Mouse (Mus musculus) cerebellum, postnatal 14 days (tissue): ENCODE measurements around the gene Zbtb32.
A peak's percentile ranks its signal among the peaks of the same experiment; 100 is the strongest.

Source experiments
- DNase-seq, 2 experiments: peaks; one replicate each; pipeline ENCODE4 v3.0.0; 2021; ENCODE audit warnings: mixed read lengths in 2 of 2

The Zbtb32 gene

GRCm38 (mm10) chr7:30564970-30565571 is 33.6 kb downstream of the Zbtb32 start, which contains the start of gene Igflr1:
Gene Igflr1 (plus strand): TSS chr7:30565427.
- DNase-seq: no peak

- DNase-seq: no peak
These were observed 34.8 kb downstream of the Zbtb32 start for GRCm38 (mm10) chr7:30563906-30564280.

- peak; percentile 97 to 98 for DNase-seq
These were observed 35.4 kb downstream of the Zbtb32 start, which contains the start of the genes U2af1l4, Gm49396 and Psenen for GRCm38 (mm10) chr7:30563117-30563905. Gene U2af1l4 (plus strand): TSS chr7:30563301. Gene Gm49396 (plus strand): TSS chr7:30563344. Gene Psenen (minus strand): TSS chr7:30563627.

GRCm38 (mm10) chr7:30562526-30563116 is 36.1 kb downstream of the Zbtb32 start:
- DNase-seq: no peak

- no peak for DNase-seq
These were observed 38.4 kb downstream of the Zbtb32 start for GRCm38 (mm10) chr7:30560296-30560695.

- peak; percentile 99 for DNase-seq
These were observed 39.2 kb downstream of the Zbtb32 start, which contains the start of gene Lin37 for GRCm38 (mm10) chr7:30559443-30559954. Gene Lin37 (minus strand): TSS chr7:30559838.

GRCm38 (mm10) chr7:30558656-30559442 is 39.9 kb downstream of the Zbtb32 start:
- DNase-seq: no peak

GRCm38 (mm10) chr7:30557901-30558514 is 40.7 kb downstream of the Zbtb32 start:
- no peak for DNase-seq

- DNase-seq: peak in 1 of 2 experiments; percentile 59
These were observed 41.7 kb downstream of the Zbtb32 start for GRCm38 (mm10) chr7:30556894-30557536.

GRCm38 (mm10) chr7:30553810-30554584 is 44.7 kb downstream of the Zbtb32 start:
- DNase-seq: no peak

- DNase-seq: peak; percentile 69 to 76
These were observed 45.6 kb downstream of the Zbtb32 start for GRCm38 (mm10) chr7:30553021-30553589.

- peak; percentile 98 to 99 for DNase-seq
These were observed 46.3 kb downstream of the Zbtb32 start, which contains the start of the genes Hspb6 and Proser3 for GRCm38 (mm10) chr7:30552102-30553020. Gene Hspb6 (plus strand): TSS chr7:30552178. Gene Proser3 (minus strand): TSS chr7:30552299.

GRCm38 (mm10) chr7:30551445-30552101 is 47.1 kb downstream of the Zbtb32 start:
- DNase-seq: peak in 1 of 2 experiments; percentile 72

- DNase-seq: no peak
These were observed 48.1 kb downstream of the Zbtb32 start for GRCm38 (mm10) chr7:30550603-30551002.

- DNase-seq: no peak
These were observed 48.8 kb downstream of the Zbtb32 start for GRCm38 (mm10) chr7:30549880-30550279.

- DNase-seq: no peak
These were observed 54.4 kb downstream of the Zbtb32 start for GRCm38 (mm10) chr7:30544327-30544726.

- no peak for DNase-seq
These were observed 58.1 kb downstream of the Zbtb32 start for GRCm38 (mm10) chr7:30540572-30540971.
